Mouse (Mus musculus): ENCODE measurements at regions not wholly inside any gene's neighbourhood (a gene's known extent, or its start where the extent isn't known, plus 50 kb on each side); places are given as distances from the start of the nearest gene placed in this dataset.

- no peak overlapping the region for H3K9ac ChIP-seq (replicated peaks)
- ATAC-seq (ENCODE audit: insufficient read depth) = no peak
- WGBS (ENCODE audit: insufficient replicate concordance) = 60% methylated on average over 4 of the region's 4 CpGs
Observed at GRCm38 (mm10) chr3:52862026-52862425, 155.0 kb downstream of the Cog6 start.

GRCm38 (mm10) chr3:52861538-52861937, 155.5 kb downstream of the Cog6 start:
- ATAC-seq (ENCODE audit: insufficient read depth) = no peak
- H3K9me3 ChIP-seq (ENCODE audit: control insufficient read depth, low read length) = no peaks in the 10 kb centered on the region
- 72% methylated on average over 13 of the region's 13 CpGs for WGBS (ENCODE audit: insufficient replicate concordance)
- DNase-seq (ENCODE audit: low read depth in 3 of 3, low spot score in 3 of 3) = no peak
- no peak overlapping the region for H3K9ac ChIP-seq (replicated peaks)
- TF ChIP-seq EP300 (IDR thresholded peaks at IDR 0.05; ENCODE audit: low read depth) (no peak), CTCF (IDR thresholded peaks at IDR 0.05; ENCODE audit: low read depth) (no peak)
- H3K36me3 ChIP-seq (replicated peaks; ENCODE audit: control insufficient read depth, insufficient read depth, low read depth) = no peaks in the 10 kb centered on the region
- H3K27ac ChIP-seq = no peak overlapping the region
- H3K4me3 ChIP-seq (ENCODE audit: insufficient read depth in 1 of 2, low read depth in 2 of 2, low read length in 2 of 2) = no peak overlapping the region
- H3K27me3 ChIP-seq (ENCODE audit: control insufficient read depth, insufficient read depth, low read length) = no peaks in the 10 kb centered on the region
- no peak overlapping the region for H3K4me2 ChIP-seq (ENCODE audit: low read depth)
- H3K4me1 ChIP-seq (replicated peaks; ENCODE audit: control insufficient read depth in 2 of 2, insufficient read depth in 2 of 2, low read length in 1 of 2) = peaks cover 0 to 2% of the 10 kb centered on the region in 2 experiments; a peak in 1 of 4 replicates

More at GRCm38 (mm10) chr3:52862026-52862425, 155.0 kb downstream of the Cog6 start:
- DNase-seq (ENCODE audit: low read depth in 3 of 3, low spot score in 3 of 3) = no peak
- Histone ChIP-seq H3K27ac (no peak overlapping the region), H3K4me3 (ENCODE audit: insufficient read depth in 1 of 2, low read depth in 2 of 2, low read length in 2 of 2) (no peak overlapping the region), H3K36me3 (replicated peaks; ENCODE audit: control insufficient read depth, insufficient read depth, low read depth) (no peaks in the 10 kb centered on the region), H3K4me2 (ENCODE audit: low read depth) (no peak overlapping the region), H3K4me1 (replicated peaks; ENCODE audit: control insufficient read depth in 2 of 2, insufficient read depth in 2 of 2, low read length in 1 of 2) (peaks cover 0 to 2% of the 10 kb centered on the region in 2 experiments; a peak in 1 of 4 replicates), H3K27me3 (ENCODE audit: control insufficient read depth, insufficient read depth, low read length) (no peaks in the 10 kb centered on the region), H3K9me3 (ENCODE audit: control insufficient read depth, low read length) (no peaks in the 10 kb centered on the region)
- TF ChIP-seq CTCF (IDR thresholded peaks at IDR 0.05; ENCODE audit: low read depth) (no peak), EP300 (IDR thresholded peaks at IDR 0.05; ENCODE audit: low read depth) (no peak)

- H3K9me3 ChIP-seq (ENCODE audit: control insufficient read depth, low read length) = no peaks in the 10 kb centered on the region
- no peak overlapping the region for H3K27ac ChIP-seq
- no peak overlapping the region for H3K9ac ChIP-seq (replicated peaks)
- no peak overlapping the region for H3K4me2 ChIP-seq (ENCODE audit: low read depth)
- DNase-seq (ENCODE audit: low read depth in 3 of 3, low spot score in 3 of 3) = no peak
- peaks cover 0 to 2% of the 10 kb centered on the region in 2 experiments; a peak in 1 of 4 replicates for H3K4me1 ChIP-seq (replicated peaks; ENCODE audit: control insufficient read depth in 2 of 2, insufficient read depth in 2 of 2, low read length in 1 of 2)
- H3K27me3 ChIP-seq (ENCODE audit: control insufficient read depth, insufficient read depth, low read length) = no peaks in the 10 kb centered on the region
- WGBS (ENCODE audit: insufficient replicate concordance) = 39% methylated on average over 2 of the region's 2 CpGs
- no peak overlapping the region for H3K4me3 ChIP-seq (ENCODE audit: insufficient read depth in 1 of 2, low read depth in 2 of 2, low read length in 2 of 2)
- TF ChIP-seq EP300 (IDR thresholded peaks at IDR 0.05; ENCODE audit: low read depth) = no peak
- TF ChIP-seq CTCF (IDR thresholded peaks at IDR 0.05; ENCODE audit: low read depth) = no peak
- H3K36me3 ChIP-seq (replicated peaks; ENCODE audit: control insufficient read depth, insufficient read depth, low read depth) = no peaks in the 10 kb centered on the region
- ATAC-seq (ENCODE audit: insufficient read depth) = no peak
Observed at GRCm38 (mm10) chr3:52859848-52860247, 157.2 kb downstream of the Cog6 start.

- ATAC-seq (ENCODE audit: insufficient read depth) (no peak), DNase-seq (ENCODE audit: low read depth in 3 of 3, low spot score in 3 of 3) (no peak)
- TF ChIP-seq CTCF (IDR thresholded peaks at IDR 0.05; ENCODE audit: low read depth) (no peak), EP300 (IDR thresholded peaks at IDR 0.05; ENCODE audit: low read depth) (no peak)
Observed at GRCm38 (mm10) chr3:52859266-52859825, 157.7 kb downstream of the Cog6 start.

GRCm38 (mm10) chr3:52858259-52858658, 158.8 kb downstream of the Cog6 start:
- no peaks in the 10 kb centered on the region for H3K4me1 ChIP-seq (replicated peaks; ENCODE audit: control insufficient read depth in 2 of 2, insufficient read depth in 2 of 2, low read length in 1 of 2)
- no peaks in the 10 kb centered on the region for H3K36me3 ChIP-seq (replicated peaks; ENCODE audit: control insufficient read depth, insufficient read depth, low read depth)
- H3K27me3 ChIP-seq (ENCODE audit: control insufficient read depth, insufficient read depth, low read length) = no peaks in the 10 kb centered on the region
- no peak for ATAC-seq (ENCODE audit: insufficient read depth)
- no peaks in the 10 kb centered on the region for H3K9me3 ChIP-seq (ENCODE audit: control insufficient read depth, low read length)
- no peak for DNase-seq (ENCODE audit: low read depth in 3 of 3, low spot score in 3 of 3)
- H3K27ac ChIP-seq = no peak overlapping the region
- no peak overlapping the region for H3K4me3 ChIP-seq (ENCODE audit: insufficient read depth in 1 of 2, low read depth in 2 of 2, low read length in 2 of 2)
- WGBS (ENCODE audit: insufficient replicate concordance) = 76% methylated on average over 9 of the region's 9 CpGs
- no peak overlapping the region for H3K4me2 ChIP-seq (ENCODE audit: low read depth)
- no peak overlapping the region for H3K9ac ChIP-seq (replicated peaks)
- no peak for TF ChIP-seq CTCF (IDR thresholded peaks at IDR 0.05; ENCODE audit: low read depth)
- TF ChIP-seq EP300 (IDR thresholded peaks at IDR 0.05; ENCODE audit: low read depth) = no peak

More at GRCm38 (mm10) chr3:52859266-52859825, 157.7 kb downstream of the Cog6 start:
- no peak overlapping the region for H3K4me2 ChIP-seq (ENCODE audit: low read depth)
- no peaks in the 10 kb centered on the region for H3K9me3 ChIP-seq (ENCODE audit: control insufficient read depth, low read length)
- peaks cover 0 to 2% of the 10 kb centered on the region in 2 experiments; a peak in 1 of 4 replicates for H3K4me1 ChIP-seq (replicated peaks; ENCODE audit: control insufficient read depth in 2 of 2, insufficient read depth in 2 of 2, low read length in 1 of 2)
- no peak overlapping the region for H3K9ac ChIP-seq (replicated peaks)
- 74% methylated on average over 8 of the region's 8 CpGs for WGBS (ENCODE audit: insufficient replicate concordance)
- H3K36me3 ChIP-seq (replicated peaks; ENCODE audit: control insufficient read depth, insufficient read depth, low read depth) = no peaks in the 10 kb centered on the region
- no peak overlapping the region for H3K27ac ChIP-seq
- no peak overlapping the region for H3K4me3 ChIP-seq (ENCODE audit: insufficient read depth in 1 of 2, low read depth in 2 of 2, low read length in 2 of 2)
- no peaks in the 10 kb centered on the region for H3K27me3 ChIP-seq (ENCODE audit: control insufficient read depth, insufficient read depth, low read length)
